31 mouse cellular contexts compared by ENCODE assay signal in genomic region chr10:127592423-127592822, GRCm38 (mm10). TPM values are rescaled to one million over a fixed set of nuclear protein-coding genes. Genes with fewer than 3 reads are reported as not detected.
A peak's percentile ranks its signal among the peaks of the same experiment; 100 is the strongest.
DNase-seq lines count a peak whose midpoint lies in the region; ATAC-seq and TF ChIP-seq lines count a peak whose summit lies in the region.
"Had no signal": no experiment of that assay in that cellular context is flagged by ENCODE, and none has a peak within 500 bp of the region (broad histone marks: within the 10 kb centered on the region; RNA-seq: fewer than 3 reads in every experiment).

No protein-coding gene starts in this region.

- H3K4me2 ChIP-seq in embryonic facial prominence, embryonic 12.5 days (replicated peaks): no peak overlapping the region; the same call in 1 of the 2 replicates
- H3K4me2 ChIP-seq in embryonic facial prominence, embryonic 15.5 days (replicated peaks): no peak overlapping the region
- H3K4me2 ChIP-seq in stomach, embryonic 15.5 days: no peak overlapping the region
- H3K4me2 ChIP-seq: embryonic facial prominence, embryonic 13.5 days; heart, embryonic 11.5 days; liver, embryonic 15.5 days; lung, embryonic 15.5 days; midbrain, embryonic 11.5 days had no signal

- no peak overlapping the region for H3K9ac ChIP-seq in embryonic facial prominence, embryonic 12.5 days
- H3K9ac ChIP-seq in embryonic facial prominence, embryonic 15.5 days: no peak overlapping the region
- no peak overlapping the region for H3K9ac ChIP-seq in stomach, embryonic 15.5 days
- H3K9ac ChIP-seq: embryonic facial prominence, embryonic 13.5 days; liver, embryonic 15.5 days; lung, embryonic 15.5 days had no signal

- no peak for TF ChIP-seq CTCF in E14TG2a.4 (conservative IDR thresholded peaks at IDR 0.05; ENCODE audit: low read length)

- no peaks in the 10 kb centered on the region for H3K9me3 ChIP-seq in embryonic facial prominence, embryonic 12.5 days
- no peaks in the 10 kb centered on the region for H3K9me3 ChIP-seq in embryonic facial prominence, embryonic 10.5 days
- H3K9me3 ChIP-seq in E14TG2a.4 (ENCODE audit: low read length): no peaks in the 10 kb centered on the region
- H3K9me3 ChIP-seq in embryonic facial prominence, embryonic 15.5 days (replicated peaks): no peaks in the 10 kb centered on the region
- H3K9me3 ChIP-seq in stomach, embryonic 15.5 days: no peaks in the 10 kb centered on the region
- H3K9me3 ChIP-seq: embryonic facial prominence, embryonic 13.5 days; G1E; hindbrain, embryonic 10.5 days; limb, embryonic 10.5 days; liver, embryonic 15.5 days; lung, embryonic 15.5 days had no signal

- WGBS in embryonic facial prominence, embryonic 12.5 days: 93% methylated on average over 7 of the region's 7 CpGs
- WGBS in embryonic facial prominence, embryonic 10.5 days: 95% methylated on average over 7 of the region's 7 CpGs
- WGBS in embryonic facial prominence, embryonic 15.5 days: 90% methylated on average over 7 of the region's 7 CpGs
- 82% methylated on average over 7 of the region's 7 CpGs for WGBS in stomach, embryonic 15.5 days

- 0 out of 2 replicates have a peak overlapping the region, but pooled peaks have one; percentile 14 for H3K27ac ChIP-seq in embryonic facial prominence, embryonic 12.5 days
- H3K27ac ChIP-seq in embryonic facial prominence, embryonic 10.5 days (replicated peaks): no peak overlapping the region
- 0 out of 2 replicates have a peak overlapping the region, but pooled peaks have one; percentile 22 for H3K27ac ChIP-seq in embryonic facial prominence, embryonic 15.5 days (replicated peaks)
- H3K27ac ChIP-seq in stomach, embryonic 15.5 days: peak overlapping the region; percentile 76; the same call in 1 of the 2 replicates
- H3K27ac ChIP-seq: liver, embryonic 15.5 days had no signal

- ATAC-seq in embryonic facial prominence, embryonic 12.5 days (ENCODE audit: insufficient number of reproducible peaks, insufficient read depth, low FRiP score, low TSS enrichment): no peak
- ATAC-seq in embryonic facial prominence, embryonic 15.5 days (ENCODE audit: insufficient number of reproducible peaks, low FRiP score, low TSS enrichment, low read depth): no peak
- no peak for ATAC-seq in stomach, embryonic 15.5 days (ENCODE audit: insufficient read depth, low FRiP score, low read depth)
- no peak for ATAC-seq in inflammation-experienced regulatory T-cells, adult 6 months
- ATAC-seq: activated CD4-positive, CD25-positive, alpha-beta regulatory T cell, adult 4 months; forebrain, embryonic 14.5 days had no signal

- H3K27me3 ChIP-seq in embryonic facial prominence, embryonic 12.5 days: no peaks in the 10 kb centered on the region
- no peaks in the 10 kb centered on the region for H3K27me3 ChIP-seq in embryonic facial prominence, embryonic 10.5 days (replicated peaks; ENCODE audit: low read depth, poor library complexity, severe bottlenecking)
- H3K27me3 ChIP-seq in E14TG2a.4 (ENCODE audit: insufficient read depth, low read length): peaks cover 15% of the 10 kb centered on the region
- H3K27me3 ChIP-seq in embryonic facial prominence, embryonic 15.5 days: no peaks in the 10 kb centered on the region
- no peaks in the 10 kb centered on the region for H3K27me3 ChIP-seq in stomach, embryonic 15.5 days (replicated peaks)
- H3K27me3 ChIP-seq: embryonic facial prominence, embryonic 13.5 days; liver, embryonic 15.5 days; lung, embryonic 15.5 days had no signal

- no peak overlapping the region for H3K4me3 ChIP-seq in embryonic facial prominence, embryonic 12.5 days
- no peak overlapping the region for H3K4me3 ChIP-seq in embryonic facial prominence, embryonic 10.5 days
- 0 out of 2 replicates have a peak overlapping the region, but pooled peaks have one; percentile 20 for H3K4me3 ChIP-seq in E14TG2a.4 (replicated peaks; ENCODE audit: low read length)
- H3K4me3 ChIP-seq in embryonic facial prominence, embryonic 15.5 days (replicated peaks): no peak overlapping the region
- H3K4me3 ChIP-seq in stomach, embryonic 15.5 days (replicated peaks): no peak overlapping the region
- H3K4me3 ChIP-seq: embryonic facial prominence, embryonic 13.5 days; gastrocnemius, adult 2 months; hindbrain, embryonic 10.5 days; layer of hippocampus, adult 2 months; limb, embryonic 10.5 days; liver, embryonic 15.5 days; lung, embryonic 15.5 days had no signal

- H3K4me1 ChIP-seq in embryonic facial prominence, embryonic 12.5 days: peaks cover 14% of the 10 kb centered on the region
- peaks cover 27% of the 10 kb centered on the region for H3K4me1 ChIP-seq in embryonic facial prominence, embryonic 10.5 days
- peaks cover 94% of the 10 kb centered on the region for H3K4me1 ChIP-seq in E14TG2a.4 (replicated peaks; ENCODE audit: low read depth, low read length)
- peaks cover 34% of the 10 kb centered on the region for H3K4me1 ChIP-seq in embryonic facial prominence, embryonic 15.5 days
- H3K4me1 ChIP-seq in stomach, embryonic 15.5 days: peaks cover 55% of the 10 kb centered on the region

- DNase-seq in embryonic facial prominence, embryonic 10.5 days (ENCODE audit: low spot score): no peak
- no peak for DNase-seq in adrenal gland, postnatal 4 days (ENCODE audit: low spot score in 2 of 2)
- DNase-seq in gastrocnemius, adult 8-10 months (ENCODE audit: low spot score in 2 of 2): no peak
- DNase-seq: adrenal gland, adult 8-10 months; cerebellum, adult 11-12 months; cerebellum, postnatal 14 days; gastrocnemius, adult 2 months; kidney, adult 9 months; kidney, postnatal 25 days; liver; lung, postnatal 4 days; right cerebral cortex, postnatal 25 days; thymus, adult 18-20 months; thymus, postnatal 36 days had no signal

- peaks cover 87% of the 10 kb centered on the region for H3K36me3 ChIP-seq in embryonic facial prominence, embryonic 12.5 days
- peaks cover 97% of the 10 kb centered on the region for H3K36me3 ChIP-seq in embryonic facial prominence, embryonic 10.5 days (replicated peaks)
- H3K36me3 ChIP-seq in E14TG2a.4 (ENCODE audit: insufficient read depth, low read length): peaks cover 20% of the 10 kb centered on the region
- H3K36me3 ChIP-seq in embryonic facial prominence, embryonic 15.5 days: peaks cover 82% of the 10 kb centered on the region
- peaks cover 53% of the 10 kb centered on the region for H3K36me3 ChIP-seq in stomach, embryonic 15.5 days
- H3K36me3 ChIP-seq: G1E had no signal

RNA-seq across cellular contexts. Expression of gene Lrp1, which starts 28.5 kb away (rescaled TPM):
- polyA plus RNA-seq in embryonic facial prominence, embryonic 12.5 days (2016; fragmentation: Nextera tagmentation; extraction: Ambion mirVana): 115 TPM in 2 replicates
- 66.6 and 70.6 TPM in 2 replicates for polyA plus RNA-seq in embryonic facial prominence, embryonic 10.5 days (2016; fragmentation: Nextera tagmentation; extraction: Ambion mirVana)
- polyA plus RNA-seq in embryonic facial prominence, embryonic 15.5 days (2015; fragmentation: Nextera tagmentation; extraction: Ambion mirVana): 161 and 163 TPM in 2 replicates
- polyA plus RNA-seq in stomach, embryonic 15.5 days (2015; fragmentation: Nextera tagmentation; extraction: Ambion mirVana): 77.0 and 87.0 TPM in 2 replicates
- 1 to 10 TPM in 1 of 3 experiments, under 1 TPM in 1, not detected in 1; 0.04 to 1.4 TPM for polyA plus RNA-seq in inflammation-experienced regulatory T-cells, adult 6 months (2017; shearing (Covaris generic))
- 100 to 1,000 TPM; 283 to 301 TPM for total RNA-seq in adrenal gland, postnatal 4 days (2021)
- 10 to 100 TPM; 25.5 to 45.5 (median 36.3) TPM for total RNA-seq in gastrocnemius, adult 8-10 months (2022)

RNA-seq across cellular contexts. Expression of gene Stat6, which starts 50.4 kb away (rescaled TPM):
- polyA plus RNA-seq in embryonic facial prominence, embryonic 12.5 days (2016; fragmentation: Nextera tagmentation; extraction: Ambion mirVana): 13.0 and 13.3 TPM in 2 replicates
- 10.4 and 11.5 TPM in 2 replicates for polyA plus RNA-seq in embryonic facial prominence, embryonic 10.5 days (2016; fragmentation: Nextera tagmentation; extraction: Ambion mirVana)
- polyA plus RNA-seq in embryonic facial prominence, embryonic 15.5 days (2015; fragmentation: Nextera tagmentation; extraction: Ambion mirVana): 35.3 and 36.2 TPM in 2 replicates
- polyA plus RNA-seq in stomach, embryonic 15.5 days (2015; fragmentation: Nextera tagmentation; extraction: Ambion mirVana): 35.0 and 37.1 TPM in 2 replicates
- 100 to 1,000 TPM; 148 to 195 (median 176) TPM for polyA plus RNA-seq in inflammation-experienced regulatory T-cells, adult 6 months (2017; shearing (Covaris generic))
- total RNA-seq in adrenal gland, postnatal 4 days (2021): 10 to 100 TPM; 72.7 to 78.0 TPM
- total RNA-seq in gastrocnemius, adult 8-10 months (2022): 10 to 100 TPM; 14.1 to 15.3 (median 14.2) TPM

RNA-seq across cellular contexts. Expression of gene Nxph4, which starts 58.1 kb away (rescaled TPM):
- 6.5 and 8.0 TPM in 2 replicates for polyA plus RNA-seq in embryonic facial prominence, embryonic 12.5 days (2016; fragmentation: Nextera tagmentation; extraction: Ambion mirVana)
- polyA plus RNA-seq in embryonic facial prominence, embryonic 10.5 days (2016; fragmentation: Nextera tagmentation; extraction: Ambion mirVana): 5.2 and 9.7 TPM in 2 replicates
- polyA plus RNA-seq in embryonic facial prominence, embryonic 15.5 days (2015; fragmentation: Nextera tagmentation; extraction: Ambion mirVana): 8.0 and 9.2 TPM in 2 replicates
- polyA plus RNA-seq in stomach, embryonic 15.5 days (2015; fragmentation: Nextera tagmentation; extraction: Ambion mirVana): 5.0 and 5.4 TPM in 2 replicates
- polyA plus RNA-seq in inflammation-experienced regulatory T-cells, adult 6 months (2017; shearing (Covaris generic)): not detected
- 10 to 100 TPM; 13.6 to 14.0 TPM for total RNA-seq in adrenal gland, postnatal 4 days (2021)
- under 1 TPM in 2 of 4 experiments, not detected in 2; 0.16 to 0.27 TPM for total RNA-seq in gastrocnemius, adult 8-10 months (2022)
- polyA plus RNA-seq: activated CD4-positive, CD25-positive, alpha-beta regulatory T cell, adult 4 months; liver, embryonic 15.5 days; spleen, adult 2 months had no signal

Comparison
In these comparisons a context has a peak if more than half of its experiments do, and no peak if none do; other contexts are left out.
1. RNA of gene Lrp1, which starts 28.5 kb away (polyA plus RNA-seq): 161 to 163 TPM in embryonic facial prominence, embryonic 15.5 days, 115 TPM in embryonic facial prominence, embryonic 12.5 days, 77.0 to 87.0 TPM in stomach, embryonic 15.5 days and 66.6 to 70.6 TPM in embryonic facial prominence, embryonic 10.5 days; 0.04 to 1.4 TPM in inflammation-experienced regulatory T-cells, adult 6 months; every median in the first group is over 10 times any median in the second.